Mouse (Mus musculus) WW6 (cell line): ENCODE measurements around the gene Gm49776.
"Not testable (repeated sequence)": the region's sequence is repeated elsewhere in the genome, so short reads cannot be mapped to it uniquely, and the experiment has no call there.

Experiments
- DNase-seq: peaks from one replicate; pipeline ENCODE4 v3.0.0-alpha.2; 2013; ENCODE audit warnings: low read depth, low spot score

Gene Gm49776

DNA sequence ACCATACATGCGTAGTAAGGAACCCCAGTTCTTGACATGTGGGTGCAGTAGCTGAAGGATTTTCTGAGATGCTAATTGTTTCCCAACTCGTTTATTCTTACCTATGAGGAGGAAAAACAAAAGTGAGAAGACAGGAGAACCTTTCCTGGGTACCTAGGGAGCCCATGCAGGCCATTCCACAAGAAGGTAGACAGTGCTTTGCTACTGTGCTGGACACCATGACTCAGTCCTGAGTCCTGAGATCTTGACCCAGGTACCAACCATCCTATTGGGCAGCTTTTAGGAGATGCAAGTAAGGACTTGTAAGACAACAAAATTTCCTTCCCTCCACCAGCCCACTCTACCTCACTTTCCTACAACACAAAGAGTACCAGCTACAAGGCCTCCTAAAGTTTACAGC is at the start of gene Gm49776:
Gm49776 (minus strand) TSS at position 101 of the 400 bp plus-strand sequence.
- DNase-seq: no peak

DNA sequence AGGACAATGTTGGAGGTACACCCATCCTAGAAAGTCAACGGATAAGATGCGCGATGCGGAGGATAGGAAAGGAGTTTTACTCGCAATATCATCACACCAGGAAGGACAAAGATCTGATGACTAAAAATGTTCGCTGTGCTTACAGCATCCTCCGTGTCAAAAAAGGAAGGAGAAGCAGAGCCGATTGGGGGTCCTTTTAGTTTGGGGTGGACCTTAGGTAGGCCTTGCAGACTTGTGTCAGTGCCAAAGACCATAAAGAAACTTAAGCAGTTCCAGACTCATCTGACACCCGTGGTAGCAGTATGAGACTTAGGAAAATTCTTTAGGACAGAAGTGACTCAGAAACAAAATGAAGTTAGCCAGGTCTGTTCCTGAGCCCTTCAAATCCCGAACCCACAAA is 31.5 kb upstream of the Gm49776 start:
- DNase-seq: not testable (repeated sequence)

DNA sequence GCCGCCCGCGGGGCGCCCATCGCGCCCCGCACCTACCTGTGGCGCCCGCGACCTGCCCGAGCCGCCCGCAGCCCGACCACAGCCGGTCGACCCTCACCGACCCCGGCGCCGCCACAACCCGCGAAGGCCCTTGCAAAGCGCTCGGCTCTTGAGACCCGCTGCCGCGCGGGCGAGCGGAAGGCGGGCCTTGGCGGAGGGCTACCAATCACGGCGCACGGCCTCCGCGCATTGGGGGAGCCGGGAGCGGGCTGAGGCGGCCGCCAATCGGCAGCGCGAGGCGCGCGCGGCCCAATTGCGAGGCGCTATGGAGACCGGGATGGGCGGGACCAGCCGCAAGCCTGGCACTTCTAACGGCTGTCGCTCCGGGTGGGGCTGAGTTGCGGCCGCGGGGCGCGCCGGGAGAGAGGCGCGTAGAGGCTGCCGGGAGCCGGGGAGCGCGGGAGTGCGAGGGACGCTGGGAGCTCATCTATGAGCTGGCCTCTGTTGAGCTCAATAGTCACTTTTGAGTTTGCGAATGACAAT is 31.0 kb upstream of the Gm49776 start, which contains the start of gene Dgcr8:
Dgcr8 (minus strand) TSS at position 180 of the 522 bp plus-strand sequence.
- DNase-seq: peak; percentile 89

DNA sequence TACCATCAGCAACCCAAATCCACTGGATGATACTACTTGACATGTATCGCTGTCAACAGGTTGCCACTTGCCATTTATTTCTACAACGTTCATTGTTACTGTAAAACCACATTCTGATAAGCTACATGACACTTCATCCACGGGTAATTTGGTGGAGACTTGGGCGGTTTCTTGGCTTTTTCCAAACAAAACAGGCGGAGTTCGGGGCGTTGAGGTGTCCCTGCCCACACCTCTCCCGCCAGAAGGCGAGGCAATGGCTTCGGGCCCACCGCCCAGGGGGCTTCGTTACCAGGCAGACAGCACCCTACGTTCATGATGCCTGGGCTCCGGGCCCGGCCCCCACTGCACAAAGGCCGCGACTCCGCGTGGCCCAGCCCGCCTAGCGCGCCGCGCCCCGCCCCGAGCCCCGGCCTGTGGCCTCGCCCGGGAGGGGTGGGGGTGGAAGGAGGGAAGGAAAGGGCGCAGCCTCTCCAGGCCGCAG is 30.5 kb upstream of the Gm49776 start:
- DNase-seq: no peak

DNA sequence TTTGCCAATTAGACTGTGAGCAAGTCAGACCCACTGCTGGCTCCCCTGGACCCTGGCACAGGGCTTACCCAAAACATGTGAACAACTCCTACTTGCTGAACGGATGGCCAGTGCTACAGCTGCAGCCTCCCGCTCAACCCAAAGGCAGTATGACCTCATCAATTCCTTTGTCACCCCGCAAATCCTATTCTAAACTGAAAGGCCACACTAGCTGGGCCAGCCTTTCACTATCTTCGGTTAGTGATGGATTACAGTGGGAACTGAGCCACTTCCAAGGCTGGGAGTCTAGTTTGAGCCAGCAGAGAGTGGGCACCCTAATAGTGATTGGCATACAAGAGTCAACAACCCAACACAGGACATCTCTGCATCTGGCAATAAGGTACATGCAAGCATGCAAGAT is 30.0 kb upstream of the Gm49776 start:
- no peak for DNase-seq

DNA sequence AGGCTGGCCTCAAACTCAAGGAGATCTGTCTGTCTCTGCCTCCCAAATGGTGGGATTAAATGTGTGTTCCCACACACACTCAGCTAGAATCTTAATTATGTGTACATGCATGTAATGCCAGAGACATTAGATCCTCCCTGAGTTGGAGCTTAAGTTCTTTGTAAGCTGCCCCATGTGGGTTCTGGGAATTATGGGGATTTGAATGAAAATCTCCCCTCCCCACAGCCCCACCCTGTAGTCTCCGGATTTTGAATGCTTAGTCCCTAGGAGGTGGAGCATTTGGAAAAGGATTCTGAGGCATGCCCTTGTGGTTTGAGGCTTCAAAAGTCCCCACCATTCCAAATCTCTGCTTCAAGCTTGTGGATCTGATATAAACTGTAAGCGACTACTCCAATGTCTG is 17.0 kb upstream of the Gm49776 start:
- DNase-seq: no peak

DNA sequence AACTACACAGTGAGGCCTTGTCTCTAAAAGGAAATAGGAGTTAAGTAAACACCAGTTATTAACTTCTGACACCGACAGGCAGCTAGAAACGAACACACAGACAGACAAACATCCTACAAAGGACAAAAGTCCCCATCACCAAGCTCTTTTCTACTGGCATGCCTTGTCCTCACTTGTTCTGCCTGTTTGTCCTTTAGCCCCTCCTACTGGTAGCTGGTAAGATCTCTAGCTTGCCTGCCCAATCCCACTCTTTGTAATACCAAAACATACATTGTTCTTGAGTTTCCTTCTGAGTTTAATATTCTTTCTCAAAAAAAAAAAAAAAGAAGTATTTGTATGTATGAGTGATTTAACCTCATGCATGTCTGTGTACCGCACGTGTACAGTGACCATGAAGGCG is 10.1 kb upstream of the Gm49776 start:
- DNase-seq: no peak

DNA sequence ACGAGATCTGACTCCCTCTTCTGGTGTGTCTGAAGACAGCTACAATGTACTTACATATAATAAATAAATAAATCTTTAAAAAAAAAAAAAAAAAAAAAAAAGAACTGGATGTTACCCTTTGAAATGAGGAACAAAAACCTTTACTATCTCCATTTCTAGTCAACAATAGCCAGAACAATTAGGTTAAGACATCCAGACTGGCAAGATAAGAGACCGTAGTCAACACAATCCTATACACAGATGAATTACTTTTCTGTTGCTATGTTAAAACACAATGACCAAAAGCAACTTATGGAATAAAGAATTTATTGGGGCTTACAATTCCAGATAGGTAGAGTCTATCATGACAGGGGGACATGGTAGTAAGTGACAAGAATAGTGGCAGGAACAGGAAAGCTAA is 6.9 kb upstream of the Gm49776 start:
- no peak for DNase-seq

DNA sequence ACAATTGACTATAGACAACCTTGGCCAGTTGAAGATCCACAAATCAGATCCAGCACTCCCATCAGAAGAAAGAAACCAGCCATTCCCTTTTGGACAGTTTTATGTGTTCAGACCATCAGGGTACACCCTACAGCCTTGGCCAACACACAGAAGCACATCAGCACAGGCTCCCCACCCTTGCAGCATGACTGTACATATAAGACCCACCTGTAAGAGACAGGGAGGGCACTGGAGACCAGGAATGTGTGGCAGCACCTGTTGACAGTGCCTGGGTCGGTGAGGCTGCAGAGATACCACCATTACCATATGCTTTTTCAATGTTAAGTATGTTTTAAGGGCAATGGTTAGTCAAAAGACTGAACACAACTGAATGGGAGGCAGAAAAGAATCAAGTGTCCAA is 4.3 kb downstream of the Gm49776 start:
- DNase-seq: no peak

DNA sequence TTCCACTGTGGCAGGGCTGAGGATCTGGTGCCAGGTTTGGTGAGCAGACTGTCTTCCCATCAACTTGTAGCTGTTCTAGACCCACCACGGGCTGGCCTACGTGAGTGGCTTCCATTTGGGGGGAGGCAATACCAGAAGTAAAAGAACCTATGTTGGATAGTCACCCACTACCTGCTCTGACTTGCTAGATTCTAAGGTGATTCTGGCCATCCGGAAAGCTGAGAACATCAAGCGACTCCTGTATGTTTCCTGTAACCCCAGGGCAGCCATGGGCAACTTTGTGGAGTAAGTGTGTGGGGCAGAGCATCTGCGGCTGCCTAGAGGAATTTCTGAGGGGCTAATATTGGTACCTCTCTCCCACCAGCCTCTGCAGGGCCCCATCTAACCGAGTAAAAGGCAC is 5.4 kb downstream of the Gm49776 start:
- no peak for DNase-seq

DNA sequence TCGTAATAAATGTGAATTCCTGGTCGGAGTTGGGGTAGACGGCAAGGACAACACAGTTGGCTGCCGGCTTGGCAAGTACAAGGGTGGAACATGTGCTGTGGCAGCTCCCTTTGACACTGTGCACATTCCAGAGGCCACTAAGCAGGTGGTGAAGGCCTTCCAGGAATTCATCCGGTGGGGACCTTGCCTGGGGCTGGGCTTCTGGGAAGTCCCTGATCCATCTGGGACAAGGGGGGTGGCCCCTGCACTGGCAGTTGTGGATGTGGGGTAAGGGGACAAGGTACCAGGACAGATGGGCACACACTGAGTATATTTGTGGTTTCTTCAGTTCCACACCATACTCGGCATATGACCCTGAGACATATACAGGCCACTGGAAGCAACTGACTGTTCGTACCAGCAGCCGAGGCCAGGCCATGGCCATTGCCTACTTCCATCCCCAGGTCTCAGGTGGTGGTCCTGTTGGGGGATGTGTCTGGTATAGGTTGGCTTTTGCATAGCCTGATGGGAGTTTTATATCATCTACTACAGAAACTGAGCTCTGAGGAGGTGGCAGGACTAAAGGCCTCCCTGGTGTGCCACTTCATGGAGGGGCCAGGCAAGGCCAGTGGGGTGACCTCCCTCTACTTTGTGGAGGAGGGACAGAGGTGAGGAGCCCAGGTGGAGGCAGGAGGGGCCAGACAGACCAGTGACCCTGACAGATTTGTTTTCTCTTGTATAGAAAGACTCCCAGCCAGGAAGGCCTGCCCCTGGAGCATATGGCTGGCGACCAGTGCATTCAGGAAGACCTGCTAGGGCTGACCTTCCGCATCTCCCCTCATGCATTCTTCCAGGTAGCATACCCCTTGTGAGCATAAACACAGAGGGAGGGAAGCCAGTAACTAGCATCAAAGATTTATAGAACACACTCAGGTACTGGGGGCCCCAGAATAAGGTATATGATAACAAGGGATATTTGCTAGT is 7.0 kb downstream of the Gm49776 start:
- DNase-seq: no peak

DNA sequence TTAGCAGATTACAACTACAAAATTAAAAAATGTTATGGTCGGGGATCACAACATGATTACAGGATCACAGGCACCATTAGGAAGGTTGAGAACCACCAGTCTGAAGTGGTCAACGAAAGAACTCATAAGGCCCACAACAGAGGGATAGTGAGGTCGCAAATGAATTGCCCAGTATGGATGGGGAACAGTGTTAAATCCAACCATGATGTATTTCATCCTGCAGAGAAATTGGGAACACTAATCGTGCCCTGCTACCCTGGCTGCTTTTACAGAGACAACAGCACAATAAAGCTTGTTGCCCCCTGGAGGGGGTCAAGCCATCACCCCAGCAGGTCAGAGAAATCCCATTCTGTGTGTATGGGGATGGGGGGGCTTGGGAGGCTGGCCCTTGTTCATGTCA is 7.9 kb downstream of the Gm49776 start:
- DNase-seq: no peak

DNA sequence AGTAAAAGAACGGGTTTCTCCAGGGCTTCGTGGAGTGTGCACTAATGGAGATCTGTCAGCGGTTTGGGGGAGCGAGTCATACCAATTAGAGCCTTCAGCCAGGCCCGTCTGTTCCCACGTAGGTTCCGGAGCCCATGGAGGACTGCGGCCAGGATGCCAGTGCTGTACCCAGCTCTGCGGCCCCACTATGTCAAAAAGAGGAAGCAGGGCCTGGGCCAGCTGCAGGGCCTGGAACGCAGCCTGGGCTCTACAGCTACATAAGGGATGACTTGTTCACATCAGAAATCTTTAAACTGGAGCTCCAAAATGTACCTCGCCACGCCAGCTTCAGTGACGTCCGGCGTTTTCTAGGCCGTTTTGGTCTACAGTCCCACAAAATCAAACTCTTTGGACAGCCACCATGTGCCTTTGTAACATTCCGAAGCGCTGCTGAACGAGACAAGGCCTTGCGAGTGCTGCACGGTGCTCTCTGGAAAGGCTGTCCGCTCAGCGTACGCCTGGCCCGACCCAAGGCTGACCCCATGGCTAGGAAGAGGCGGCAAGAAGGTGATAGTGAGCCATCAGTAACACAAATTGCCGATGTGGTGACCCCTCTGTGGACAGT is 8.7 kb downstream of the Gm49776 start:
- no peak for DNase-seq

DNA sequence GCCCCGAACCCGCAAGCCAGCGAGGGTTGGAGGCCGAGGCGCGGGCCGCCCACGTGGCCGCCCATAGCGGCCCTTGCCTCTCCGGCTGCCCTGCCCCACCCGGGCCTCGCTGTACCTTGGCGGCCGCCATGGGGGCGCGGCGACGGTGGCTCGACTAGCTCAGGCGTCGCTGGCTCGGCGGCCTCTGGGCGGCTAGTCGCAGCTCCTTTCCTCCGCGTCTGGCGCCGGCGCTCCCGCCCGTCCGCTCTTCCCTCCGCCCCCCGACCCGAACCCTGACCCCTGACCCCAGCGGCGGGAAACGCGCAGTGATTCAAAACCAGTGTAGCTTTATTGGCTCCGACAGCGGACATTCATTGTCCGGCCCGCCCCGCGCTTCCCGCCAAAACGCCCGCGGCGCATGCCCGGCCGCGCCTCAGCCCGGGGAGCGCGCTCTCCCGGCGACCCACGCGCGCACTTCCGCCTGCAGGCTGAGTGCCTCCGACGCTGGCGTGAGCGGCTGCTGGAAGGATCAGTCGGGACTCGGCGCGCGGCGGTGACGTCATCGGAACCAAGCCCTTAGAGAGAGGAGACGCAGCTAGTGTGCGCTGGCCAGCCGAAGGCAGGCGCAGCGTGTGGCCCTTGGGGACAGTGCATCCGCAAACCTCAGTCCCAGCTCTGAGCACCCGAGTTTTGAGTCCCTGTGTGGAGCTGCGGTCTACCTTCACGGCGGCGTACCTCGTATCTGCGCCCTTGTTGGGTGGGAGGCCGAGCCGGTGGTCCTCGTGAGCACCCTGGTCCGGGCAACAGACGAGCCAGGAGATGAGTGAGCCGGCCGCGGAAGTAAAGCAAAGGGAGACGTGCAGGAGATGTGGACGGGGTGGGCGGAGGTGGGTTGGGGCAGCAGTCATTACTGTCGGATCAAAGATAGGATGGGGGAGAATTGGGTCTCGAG is 9.4 kb downstream of the Gm49776 start, which contains the start of the genes Trmt2a and Ranbp1:
Trmt2a (plus strand) TSS at position 247 of the 931 bp plus-strand sequence.
Ranbp1 (minus strand) TSS at position 300 of the 931 bp plus-strand sequence.
- DNase-seq: peak; percentile 96

DNA sequence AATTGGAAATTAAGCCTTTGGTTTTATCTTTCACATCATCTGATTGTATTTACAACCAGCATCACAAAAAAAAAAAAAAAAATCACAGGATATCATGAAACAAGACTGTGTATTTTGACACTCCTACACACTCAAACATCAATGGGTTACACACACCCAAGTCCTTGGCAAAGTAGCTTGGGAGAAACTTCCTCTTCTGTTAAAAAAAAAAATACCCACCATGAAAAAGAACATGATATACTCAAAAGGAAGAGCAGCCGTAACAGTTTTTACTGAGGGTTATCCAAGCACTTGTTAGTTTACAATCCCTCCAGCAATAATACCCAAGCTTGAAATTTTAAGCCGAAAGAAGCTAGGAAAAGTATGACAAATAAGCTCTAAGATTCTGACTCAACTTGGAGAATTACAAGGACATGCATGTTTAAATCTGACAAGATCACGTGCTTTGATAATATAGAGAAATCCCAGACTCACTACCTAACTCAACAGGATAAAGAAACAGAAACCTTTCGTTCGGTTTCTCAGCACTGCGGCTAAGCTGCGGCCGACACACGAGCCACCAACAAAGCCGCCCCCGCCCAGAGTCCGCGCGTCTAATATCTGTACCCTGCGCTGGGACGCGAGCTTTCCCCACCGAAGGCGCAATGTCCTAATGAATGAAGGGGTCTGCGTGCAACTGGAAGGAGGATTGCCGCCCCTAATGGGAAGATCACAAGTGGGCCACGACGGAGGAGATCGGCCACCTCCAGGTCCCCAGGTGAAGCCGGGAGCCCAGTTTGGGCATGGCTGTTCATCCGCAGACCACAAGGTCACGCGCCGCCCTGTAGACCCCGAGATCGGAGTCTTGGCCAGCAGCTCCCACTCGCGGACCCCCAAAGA is 10.4 kb downstream of the Gm49776 start:
- DNase-seq: no peak

DNA sequence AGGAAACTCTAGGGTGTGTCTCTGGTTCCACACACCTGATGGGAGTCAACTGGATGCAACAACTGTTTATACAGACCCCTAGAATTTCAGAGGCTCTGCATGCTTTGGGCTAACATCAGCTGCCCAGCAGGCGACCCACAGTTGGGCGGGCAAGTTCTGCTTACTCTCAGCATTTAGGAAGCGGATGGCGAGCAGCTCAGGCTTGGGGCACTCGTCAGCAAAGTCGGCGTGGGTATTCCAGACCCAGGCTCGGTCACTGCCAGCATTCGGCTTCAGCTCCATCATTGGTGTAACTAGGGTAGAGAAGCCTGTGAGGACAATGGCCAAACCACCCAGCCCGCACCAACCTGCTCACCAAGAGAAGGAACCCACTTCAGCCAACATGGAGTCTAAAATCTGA is 16.5 kb downstream of the Gm49776 start:
- no peak for DNase-seq

DNA sequence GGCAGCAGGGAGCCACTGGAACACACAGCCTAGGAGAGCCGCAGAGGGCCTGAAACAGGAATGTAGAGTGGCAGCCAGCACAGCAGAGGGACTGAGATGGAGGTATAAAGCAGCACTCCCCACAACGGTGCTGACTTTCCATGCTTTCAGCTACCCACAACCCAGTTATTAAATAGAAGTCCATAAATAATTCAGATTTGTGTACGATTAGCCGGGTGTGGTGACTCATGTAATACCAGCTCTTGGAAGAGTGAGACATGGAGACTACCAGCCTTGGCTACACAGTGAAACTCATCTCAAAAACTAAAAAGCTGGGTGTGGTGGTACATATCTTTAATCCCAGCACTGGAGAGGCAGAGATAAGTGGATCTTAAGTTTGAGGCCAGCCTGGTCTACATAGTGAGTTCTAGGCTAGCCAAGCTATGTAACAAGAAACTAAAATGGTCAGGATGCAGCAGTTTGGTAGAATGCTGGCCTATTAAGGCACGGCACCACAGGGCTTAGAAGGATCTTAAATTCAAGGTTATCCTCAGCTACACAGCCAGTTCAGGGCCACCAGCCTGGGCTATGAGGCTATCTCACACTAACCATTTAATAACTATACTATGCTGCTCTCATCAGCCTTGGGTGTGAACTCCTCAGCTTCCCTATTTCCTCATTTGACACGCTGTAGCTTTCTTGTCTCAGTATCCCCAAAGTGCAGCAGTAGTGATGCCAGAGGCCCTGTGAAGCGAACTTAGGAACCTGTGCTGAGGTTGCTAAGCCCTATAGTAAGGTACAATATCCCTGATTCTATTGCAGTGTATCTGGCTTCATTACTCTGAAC is 21.2 kb downstream of the Gm49776 start:
- DNase-seq: no peak

DNA sequence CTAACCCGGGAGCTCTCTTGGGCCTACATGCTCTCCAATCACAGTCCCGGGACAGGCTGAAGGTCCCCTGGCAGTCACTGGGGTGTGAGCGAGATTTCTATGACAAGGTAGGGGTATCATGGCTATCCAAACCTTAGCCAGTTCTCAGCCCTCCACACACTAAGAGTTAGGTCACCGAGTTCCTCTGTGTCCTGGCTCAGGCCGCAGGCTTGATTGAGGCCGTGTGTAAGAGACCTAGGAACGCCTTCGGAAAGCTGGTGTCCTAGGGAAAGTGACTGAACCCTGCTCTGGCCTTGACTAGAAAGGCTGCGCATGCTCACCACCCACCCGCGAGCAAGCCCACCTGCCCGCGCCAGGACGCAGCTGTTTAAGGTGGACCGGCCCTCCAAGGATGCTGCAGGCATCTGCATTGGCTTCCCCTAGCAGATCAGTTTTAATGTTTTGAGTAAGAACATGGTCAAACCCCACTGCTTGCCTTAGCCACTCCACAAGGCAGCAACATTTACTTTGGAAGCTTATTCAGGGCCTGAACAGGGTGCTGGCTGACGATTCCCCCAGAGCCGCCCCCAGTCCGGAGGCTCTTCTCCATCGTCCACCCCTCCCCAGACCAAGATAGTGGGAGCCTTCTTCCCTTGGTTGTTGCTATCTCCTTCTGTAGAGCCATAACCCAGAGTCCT is 22.6 kb downstream of the Gm49776 start:
- DNase-seq: no peak
